Mouse (Mus musculus) intestine, postnatal 0 days (tissue): ENCODE measurements around the gene Agap1. TPM values are rescaled to one million over a fixed set of nuclear protein-coding genes. Genes with fewer than 3 reads are reported as not detected.
A peak's percentile ranks its signal among the peaks of the same experiment; 100 is the strongest.

Experiments
- ATAC-seq: fragments of 200-750 bp; cut with Nextera tagmentation; 2 replicates; pipeline ENCODE4 v1.8.0; 2017; ENCODE audit warnings: mild to moderate bottlenecking, moderate TSS enrichment, moderate library complexity
- H3K27ac ChIP-seq: fragments of 300-500 bp; sonication (generic); 2 replicates; pipeline ENCODE4 v1.5.1; 2014; ENCODE audit warnings: mild to moderate bottlenecking, low read depth, low read length, moderate library complexity
- H3K27me3 ChIP-seq: fragments of 300-500 bp; sonication (generic); replicated peaks from 2 replicates; pipeline ENCODE4 v1.6.1; 2014; ENCODE audit warnings: low read length, mixed read lengths; ENCODE audit not compliant: control insufficient read depth, insufficient read depth
- H3K36me3 ChIP-seq: fragments of 300-500 bp; sonication (generic); 2 replicates; pipeline ENCODE4 v1.6.1; 2014; ENCODE audit warnings: mild to moderate bottlenecking, moderate library complexity; ENCODE audit not compliant: control insufficient read depth, insufficient read depth
- H3K4me1 ChIP-seq: fragments of 300-500 bp; sonication (generic); replicated peaks from 2 replicates; pipeline ENCODE4 v1.6.1; 2014; ENCODE audit warnings: antibody characterized with exemption, low read length, mixed read lengths; ENCODE audit not compliant: control insufficient read depth, insufficient read depth
- H3K4me2 ChIP-seq: fragments of 300-500 bp; sonication (generic); replicated peaks from 2 replicates; pipeline ENCODE4 v1.6.1; 2014; ENCODE audit warnings: low read depth, mild to moderate bottlenecking, moderate library complexity
- H3K4me3 ChIP-seq: fragments of 300-500 bp; sonication (generic); 2 replicates; pipeline ENCODE4 v1.5.1; 2014; ENCODE audit warnings: low read depth, low read length
- H3K9ac ChIP-seq: fragments of 300-500 bp; sonication (generic); 2 replicates; pipeline ENCODE4 v1.6.1; 2014; ENCODE audit warnings: mild to moderate bottlenecking, low read depth, low read length
- H3K9me3 ChIP-seq: fragments of 300-500 bp; sonication (generic); 2 replicates; pipeline ENCODE4 v1.6.1; 2016; ENCODE audit warnings: mixed run types; ENCODE audit not compliant: control insufficient read depth
- CTCF ChIP-seq: sonication (generic); IDR thresholded peaks from 2 replicates; pipeline ENCODE4 v1.5.1; 2016; ENCODE audit warnings: low read depth, mild to moderate bottlenecking, control low read depth, antibody characterized with exemption, moderate library complexity
- WGBS: fragments of 180-500 bp; shearing (Covaris S2); extraction: QIAGEN DNeasy Blood & Tissue Kit; methylation state at CpG from one replicate; pipeline ENCODE4 v1.1.7; 2014; 5-methylcytosine and 5-hydroxymethylcytosine counted together
- polyA plus RNA-seq: library from polyadenylated mRNA; unstranded; fragments of >200 nt; fragmentation: Nextera tagmentation; extraction: Ambion mirVana; gene quantifications from 2 replicates; pipeline ENCODE4 v1.2.1, GENCODE M21; 2015

Agap1 gene
- polyA plus RNA-seq, 1 experiment from 2014 or later, result 6.1 TPM

- WGBS, result 36% methylated on average over 9 of the region's 9 CpGs
- H3K27ac ChIP-seq, result no peak overlapping the region
- no peak overlapping the region for H3K4me3 ChIP-seq
- H3K27me3 ChIP-seq, result no peaks in the 10 kb centered on the region
- no peak for TF ChIP-seq CTCF
- no peaks in the 10 kb centered on the region for H3K9me3 ChIP-seq
- ATAC-seq, result no peak
- no peaks in the 10 kb centered on the region for H3K36me3 ChIP-seq
- H3K4me1 ChIP-seq, result no peaks in the 10 kb centered on the region
- H3K9ac ChIP-seq, result no peak overlapping the region
- H3K4me2 ChIP-seq, result no peak overlapping the region
Observed at GRCm38 (mm10) chr1:89750495-89750894, 295.9 kb downstream of the Agap1 start.

GRCm38 (mm10) chr1:89750921-89751320, 296.3 kb downstream of the Agap1 start:
- H3K4me3 ChIP-seq, result no peak overlapping the region
- no peaks in the 10 kb centered on the region for H3K4me1 ChIP-seq
- no peaks in the 10 kb centered on the region for H3K27me3 ChIP-seq
- H3K4me2 ChIP-seq, result no peak overlapping the region
- H3K9me3 ChIP-seq, result no peaks in the 10 kb centered on the region
- no peak overlapping the region for H3K9ac ChIP-seq
- no peak for TF ChIP-seq CTCF
- H3K36me3 ChIP-seq, result no peaks in the 10 kb centered on the region
- ATAC-seq, result no peak
- H3K27ac ChIP-seq, result no peak overlapping the region
- 58% methylated on average over 21 of the region's 21 CpGs for WGBS

- no peak overlapping the region for H3K4me2 ChIP-seq
- H3K9ac ChIP-seq, result no peak overlapping the region
- H3K9me3 ChIP-seq, result no peaks in the 10 kb centered on the region
- H3K27me3 ChIP-seq, result no peaks in the 10 kb centered on the region
- no peak for TF ChIP-seq CTCF
- no peak overlapping the region for H3K27ac ChIP-seq
- no peak for ATAC-seq
- no peak overlapping the region for H3K4me3 ChIP-seq
- no peaks in the 10 kb centered on the region for H3K4me1 ChIP-seq
- H3K36me3 ChIP-seq, result no peaks in the 10 kb centered on the region
- 76% methylated on average over 11 of the region's 11 CpGs for WGBS
Observed at GRCm38 (mm10) chr1:89751344-89751743, 296.7 kb downstream of the Agap1 start.

DNA sequence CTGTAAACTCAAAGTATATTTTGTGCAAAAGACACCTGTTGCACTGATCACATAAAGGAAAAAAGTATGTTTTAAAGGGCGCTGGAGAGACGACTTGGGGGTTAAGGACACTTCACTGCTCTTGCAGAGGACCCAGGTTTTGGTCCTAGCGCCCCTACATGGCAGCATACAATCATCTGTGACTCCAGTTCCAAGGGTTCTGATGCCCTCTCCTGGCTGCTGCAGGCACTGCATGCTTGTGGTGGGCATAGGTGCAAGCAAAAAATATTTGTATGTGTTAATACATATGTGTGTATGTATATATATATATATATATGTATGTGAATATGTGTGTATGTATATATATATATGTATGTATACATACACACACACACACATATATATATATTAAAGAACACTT, 298.1 kb downstream of the Agap1 start:
- H3K4me1 ChIP-seq, result no peaks in the 10 kb centered on the region
- no peak overlapping the region for H3K4me2 ChIP-seq
- no peak overlapping the region for H3K9ac ChIP-seq
- H3K27ac ChIP-seq, result no peak overlapping the region
- H3K9me3 ChIP-seq, result no peaks in the 10 kb centered on the region
- 92% methylated on average over 3 of the region's 3 CpGs for WGBS
- no peaks in the 10 kb centered on the region; the same call in 1 of the 2 replicates for H3K36me3 ChIP-seq
- TF ChIP-seq CTCF, result peak; percentile 50
- no peak for ATAC-seq
- no peaks in the 10 kb centered on the region for H3K27me3 ChIP-seq
- H3K4me3 ChIP-seq, result no peak overlapping the region

DNA sequence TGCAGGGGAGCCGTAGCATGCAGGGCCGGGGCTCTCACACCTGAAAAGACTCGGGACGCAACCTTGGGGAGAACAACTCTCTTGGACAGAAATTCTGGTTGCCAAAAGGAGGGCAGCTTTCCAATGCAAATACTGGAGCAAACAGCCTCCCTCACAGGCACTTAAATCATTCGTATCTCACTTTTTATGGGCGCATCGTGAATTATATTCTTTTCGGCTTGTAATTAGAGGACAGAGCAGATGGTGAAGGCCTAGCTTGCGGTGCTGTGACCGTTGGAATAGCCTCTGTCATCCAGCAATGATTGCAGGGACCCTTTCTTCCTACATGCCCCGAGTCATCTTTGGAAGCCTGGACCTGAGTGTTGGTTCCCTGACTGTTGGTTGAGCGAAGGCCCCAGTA, 300.8 kb downstream of the Agap1 start:
- Histone ChIP-seq H3K4me3 (no peak overlapping the region), H3K4me2 (no peak overlapping the region), H3K9me3 (no peaks in the 10 kb centered on the region), H3K27me3 (no peaks in the 10 kb centered on the region), H3K9ac (no peak overlapping the region), H3K4me1 (no peaks in the 10 kb centered on the region), H3K36me3 (no peaks in the 10 kb centered on the region; the same call in 1 of the 2 replicates), H3K27ac (no peak overlapping the region)
- no peak for ATAC-seq
- 75% methylated on average over 12 of the region's 12 CpGs for WGBS
- TF ChIP-seq CTCF, result no peak

GRCm38 (mm10) chr1:89756387-89756786, 301.8 kb downstream of the Agap1 start:
- H3K27ac ChIP-seq, result no peak overlapping the region
- no peaks in the 10 kb centered on the region; the same call in 1 of the 2 replicates for H3K36me3 ChIP-seq
- no peaks in the 10 kb centered on the region for H3K27me3 ChIP-seq
- no peak for TF ChIP-seq CTCF
- H3K4me1 ChIP-seq, result no peaks in the 10 kb centered on the region
- no peak overlapping the region for H3K4me2 ChIP-seq
- WGBS, result 73% methylated on average over 8 of the region's 8 CpGs
- no peak for ATAC-seq
- H3K9ac ChIP-seq, result no peak overlapping the region
- no peak overlapping the region for H3K4me3 ChIP-seq
- H3K9me3 ChIP-seq, result no peaks in the 10 kb centered on the region

- Histone ChIP-seq H3K9me3 (no peaks in the 10 kb centered on the region), H3K27me3 (no peaks in the 10 kb centered on the region), H3K4me2 (no peak overlapping the region), H3K4me1 (no peaks in the 10 kb centered on the region), H3K9ac (no peak overlapping the region), H3K27ac (no peak overlapping the region), H3K4me3 (no peak overlapping the region), H3K36me3 (no peaks in the 10 kb centered on the region; the same call in 1 of the 2 replicates)
- no peak for ATAC-seq
- TF ChIP-seq CTCF, result peak; percentile 64
- 55% methylated on average over 3 of the region's 3 CpGs for WGBS
Observed at GRCm38 (mm10) chr1:89757545-89757944, 302.9 kb downstream of the Agap1 start.
